ENCODE assay signal across 14 mouse cellular contexts in genomic region chr12:36704380-36704779, GRCm38 (mm10).
DNase-seq lines count a peak whose midpoint lies in the region; ATAC-seq and TF ChIP-seq lines count a peak whose summit lies in the region.
"Had no signal": no experiment of that assay in that cellular context is flagged by ENCODE, and none has a peak within 500 bp of the region (broad histone marks: within the 10 kb centered on the region; RNA-seq: fewer than 3 reads in every experiment).

No protein-coding gene starts in this region.

- no peaks in the 10 kb centered on the region for H3K36me3 ChIP-seq in hindbrain, embryonic 14.5 days (replicated peaks; ENCODE audit: control insufficient read depth, insufficient read depth)
- no peaks in the 10 kb centered on the region for H3K36me3 ChIP-seq in hindbrain, embryonic 16.5 days (ENCODE audit: control insufficient read depth, insufficient read depth, low read length)
- no peaks in the 10 kb centered on the region for H3K36me3 ChIP-seq in lung, postnatal 0 days (ENCODE audit: insufficient read depth, low read length)
- H3K36me3 ChIP-seq in MEL (ENCODE audit: control insufficient read depth in 1 of 2, insufficient read depth in 2 of 2, low read length in 2 of 2): no peaks in the 10 kb centered on the region

- 53% methylated on average over 1 of the region's 1 CpGs for WGBS in hindbrain, embryonic 14.5 days
- WGBS in hindbrain, embryonic 16.5 days: 17% methylated on average over 1 of the region's 1 CpGs
- 32% methylated on average over 1 of the region's 1 CpGs for WGBS in lung, postnatal 0 days

- H3K4me3 ChIP-seq in hindbrain, embryonic 14.5 days (replicated peaks; ENCODE audit: low read length): no peak overlapping the region
- H3K4me3 ChIP-seq in hindbrain, embryonic 16.5 days (ENCODE audit: low read length): no peak overlapping the region
- H3K4me3 ChIP-seq in lung, postnatal 0 days (ENCODE audit: low read depth, low read length): no peak overlapping the region
- no peak overlapping the region for H3K4me3 ChIP-seq in MEL (ENCODE audit: control insufficient read depth in 1 of 2, insufficient read depth in 1 of 2, low read depth in 2 of 2, low read length in 2 of 2)

- no peaks in the 10 kb centered on the region for H3K9me3 ChIP-seq in hindbrain, embryonic 14.5 days (ENCODE audit: control insufficient read depth, low read length)
- H3K9me3 ChIP-seq in hindbrain, embryonic 16.5 days (ENCODE audit: control insufficient read depth, low read length): no peaks in the 10 kb centered on the region
- no peaks in the 10 kb centered on the region for H3K9me3 ChIP-seq in lung, postnatal 0 days (ENCODE audit: low read length)
- no peaks in the 10 kb centered on the region for H3K9me3 ChIP-seq in MEL (replicated peaks; ENCODE audit: insufficient read depth, low read length)

- H3K27me3 ChIP-seq in hindbrain, embryonic 14.5 days (ENCODE audit: control insufficient read depth, insufficient read depth, low read length): no peaks in the 10 kb centered on the region
- no peaks in the 10 kb centered on the region for H3K27me3 ChIP-seq in hindbrain, embryonic 16.5 days (replicated peaks; ENCODE audit: control insufficient read depth, insufficient read depth, low read length)
- no peaks in the 10 kb centered on the region for H3K27me3 ChIP-seq in lung, postnatal 0 days (replicated peaks; ENCODE audit: insufficient read depth, low read length)
- peaks cover 0 to 1% of the 10 kb centered on the region in 2 experiments; a peak in 1 of 4 replicates for H3K27me3 ChIP-seq in MEL (ENCODE audit: control insufficient read depth in 1 of 2, insufficient read depth in 2 of 2, low read length in 2 of 2)

- ATAC-seq in hindbrain, embryonic 14.5 days (ENCODE audit: low FRiP score): no peak
- no peak for ATAC-seq in hindbrain, embryonic 16.5 days
- ATAC-seq in lung, postnatal 0 days: no peak

- H3K4me1 ChIP-seq in hindbrain, embryonic 14.5 days (replicated peaks; ENCODE audit: control insufficient read depth, insufficient read depth, low read length): no peaks in the 10 kb centered on the region
- H3K4me1 ChIP-seq in hindbrain, embryonic 16.5 days (ENCODE audit: control insufficient read depth, insufficient read depth, low read depth, low read length): no peaks in the 10 kb centered on the region
- no peaks in the 10 kb centered on the region for H3K4me1 ChIP-seq in lung, postnatal 0 days (ENCODE audit: insufficient read depth, low read depth, low read length)
- no peaks in the 10 kb centered on the region for H3K4me1 ChIP-seq in MEL (ENCODE audit: control insufficient read depth in 1 of 2, insufficient read depth in 2 of 2, low read length in 2 of 2)

- TF ChIP-seq POLR2A in MEL (IDR thresholded peaks at IDR 0.05; ENCODE audit: control insufficient read depth in 1 of 2, insufficient read depth in 1 of 2, low read depth in 1 of 2, low read length in 2 of 2, poor library complexity in 1 of 2): no peak

- TF ChIP-seq CTCF in lung, postnatal 0 days (IDR thresholded peaks at IDR 0.05): peak; percentile 40
- TF ChIP-seq CTCF in MEL (IDR thresholded peaks at IDR 0.05 in 2 of 3, conservative IDR thresholded peaks at IDR 0.05 in 1 of 3; ENCODE audit: control insufficient read depth in 1 of 3, insufficient read depth in 1 of 3, low read depth in 2 of 3, low read length in 3 of 3, poor library complexity in 1 of 3, severe bottlenecking in 1 of 3): peak in 1 of 3 experiments; percentile 33; a peak in 2 of 6 replicates

- peak; percentile 41 for TF ChIP-seq RAD21 in MEL (IDR thresholded peaks at IDR 0.05; ENCODE audit: low read depth, low read length)

- intact Hi-C loops in gastrocnemius, postnatal 14 days (cut with DNase I; ENCODE audit: low total_unique reads): no loop called here

- no peak overlapping the region for H3K4me2 ChIP-seq in hindbrain, embryonic 14.5 days (replicated peaks)
- no peak overlapping the region for H3K4me2 ChIP-seq in hindbrain, embryonic 16.5 days (ENCODE audit: low read length)
- no peak overlapping the region for H3K4me2 ChIP-seq in lung, postnatal 0 days (replicated peaks; ENCODE audit: low read depth, low read length)

- H3K9ac ChIP-seq in hindbrain, embryonic 14.5 days: no peak overlapping the region
- no peak overlapping the region for H3K9ac ChIP-seq in hindbrain, embryonic 16.5 days (ENCODE audit: low read depth, low read length)
- H3K9ac ChIP-seq in lung, postnatal 0 days (replicated peaks; ENCODE audit: low read depth): no peak overlapping the region
- H3K9ac ChIP-seq in MEL (ENCODE audit: control insufficient read depth, low read depth, low read length, poor library complexity, severe bottlenecking): no peak overlapping the region
- H3K9ac ChIP-seq: liver, embryonic 14.5 days had no signal

- no peak for TF ChIP-seq EP300 in lung, postnatal 0 days (IDR thresholded peaks at IDR 0.05)
- no peak for TF ChIP-seq EP300 in MEL (IDR thresholded peaks at IDR 0.05; ENCODE audit: low read depth in 1 of 2, low read length in 2 of 2)

- H3K27ac ChIP-seq in hindbrain, embryonic 14.5 days: no peak overlapping the region
- H3K27ac ChIP-seq in hindbrain, embryonic 16.5 days (ENCODE audit: low read depth, low read length): no peak overlapping the region
- no peak overlapping the region for H3K27ac ChIP-seq in lung, postnatal 0 days (ENCODE audit: low read length)
- H3K27ac ChIP-seq in MEL (ENCODE audit: control insufficient read depth, low read depth, low read length): no peak overlapping the region
- H3K27ac ChIP-seq: liver, embryonic 14.5 days had no signal

- no peaks in the 10 kb centered on the region for H3K79me2 ChIP-seq in MEL (ENCODE audit: control insufficient read depth, insufficient read depth, low read length, poor library complexity)

- peak; percentile 49 for DNase-seq in hindbrain, embryonic 14.5 days (ENCODE audit: low spot score)
- DNase-seq in lung, postnatal 0 days (ENCODE audit: low spot score): peak; percentile 48
- no peak for DNase-seq in lung, postnatal 10 days
- peak; percentile 13 for DNase-seq in MEL (ENCODE audit: low read depth, low spot score)
- peak; percentile 40 for DNase-seq in brain, embryonic 18.5 days (ENCODE audit: low read depth, low spot score)
- DNase-seq in cerebellum, adult 9-10 months: no peak
- no peak for DNase-seq in gastrocnemius, postnatal 14 days
- DNase-seq: cerebellum, adult 2 months; heart, adult 11 months; kidney, adult 11 months; kidney, postnatal 4 days; thymus, adult 18-20 months had no signal

TF ChIP-seq in MEL, 35 proteins besides CTCF, POLR2A, EP300 and RAD21:
- TF ChIP-seq UBTF (IDR thresholded peaks at IDR 0.05; ENCODE audit: borderline replicate concordance, insufficient read depth, low read depth, low read length) (no peak), GABPA (IDR thresholded peaks at IDR 0.05; ENCODE audit: low read depth, low read length) (no peak), POLR2AphosphoS5 (IDR thresholded peaks at IDR 0.05; ENCODE audit: borderline replicate concordance, low read depth, low read length) (no peak), MYC (IDR thresholded peaks at IDR 0.05; ENCODE audit: low read depth, low read length) (no peak), TCF12 (IDR thresholded peaks at IDR 0.05; ENCODE audit: low read depth, low read length) (no peak), SMC3 (IDR thresholded peaks at IDR 0.05; ENCODE audit: low read depth, low read length) (peak; percentile 54), ZNF384 (IDR thresholded peaks at IDR 0.05; ENCODE audit: low read depth, low read length) (no peak), ZMIZ1 (IDR thresholded peaks at IDR 0.05; ENCODE audit: low read depth, low read length) (no peak), ETS1 (IDR thresholded peaks at IDR 0.05; ENCODE audit: low read depth, low read length) (no peak), E2F4 (IDR thresholded peaks at IDR 0.05; ENCODE audit: borderline replicate concordance, low read depth, low read length) (no peak), JUND (IDR thresholded peaks at IDR 0.05; ENCODE audit: low read depth, low read length) (no peak), POLR2AphosphoS2 (IDR thresholded peaks at IDR 0.05; ENCODE audit: low read length) (no peak), TAL1 (IDR thresholded peaks at IDR 0.05; ENCODE audit: low read length) (no peak), ZC3H11A (IDR thresholded peaks at IDR 0.05; ENCODE audit: low read depth, low read length) (0 out of 2 replicates have a peak, but pooled peaks have one; percentile 22), ZKSCAN1 (IDR thresholded peaks at IDR 0.05; ENCODE audit: low read depth, low read length) (no peak), KAT2A (conservative IDR thresholded peaks at IDR 0.05; ENCODE audit: low read depth, low read length) (no peak), BHLHE40 (IDR thresholded peaks at IDR 0.05; ENCODE audit: borderline replicate concordance, low read depth, low read length) (peak; percentile 40; the same call in 1 of the 2 replicates), MAX (IDR thresholded peaks at IDR 0.05; ENCODE audit: low read length) (no peak), NRF1 (IDR thresholded peaks at IDR 0.05; ENCODE audit: insufficient read depth, low read depth, low read length, poor library complexity, severe bottlenecking) (no peak), MAZ (IDR thresholded peaks at IDR 0.05; ENCODE audit: low read depth, low read length) (no peak), MEF2A (IDR thresholded peaks at IDR 0.05; ENCODE audit: extremely low read depth, insufficient replicate concordance, low read depth, low read length, poor library complexity, severe bottlenecking) (no peak), ELF1 (IDR thresholded peaks at IDR 0.05; ENCODE audit: low read depth, low read length) (no peak), SIN3A (IDR thresholded peaks at IDR 0.05; ENCODE audit: low read length) (no peak), CHD1 (IDR thresholded peaks at IDR 0.05; ENCODE audit: low read depth, low read length) (no peak)

Comparison
In these comparisons a context has a peak if more than half of its experiments do, and no peak if none do; other contexts are left out.
1. DNase-seq: peak in hindbrain, embryonic 14.5 days (single experiment), lung, postnatal 0 days (single experiment), MEL (single experiment) and brain, embryonic 18.5 days (single experiment); none in lung, postnatal 10 days (single experiment), cerebellum, adult 9-10 months (single experiment) and gastrocnemius, postnatal 14 days (single experiment).